Mouse (Mus musculus): ENCODE data around the gene Smok3c. TPM values are rescaled to one million over a fixed set of nuclear protein-coding genes. Genes with fewer than 3 reads are reported as not detected.
"Not testable (repeated sequence)": the region's sequence is repeated elsewhere in the genome, so short reads cannot be mapped to it uniquely, and the experiment has no call there.

Gene Smok3c
- total RNA-seq, 2 experiments from 2014 or later, result not detected

- DNase-seq (ENCODE audit: low spot score in 2 of 2), result no peak
Observed at GRCm38 (mm10) chr5:138094474-138094873, 41.5 kb downstream of the Smok3c start.

GRCm38 (mm10) chr5:138104976-138105375, 52.0 kb downstream of the Smok3c start:
- DNase-seq (ENCODE audit: low spot score in 2 of 2), result no peak

DNA sequence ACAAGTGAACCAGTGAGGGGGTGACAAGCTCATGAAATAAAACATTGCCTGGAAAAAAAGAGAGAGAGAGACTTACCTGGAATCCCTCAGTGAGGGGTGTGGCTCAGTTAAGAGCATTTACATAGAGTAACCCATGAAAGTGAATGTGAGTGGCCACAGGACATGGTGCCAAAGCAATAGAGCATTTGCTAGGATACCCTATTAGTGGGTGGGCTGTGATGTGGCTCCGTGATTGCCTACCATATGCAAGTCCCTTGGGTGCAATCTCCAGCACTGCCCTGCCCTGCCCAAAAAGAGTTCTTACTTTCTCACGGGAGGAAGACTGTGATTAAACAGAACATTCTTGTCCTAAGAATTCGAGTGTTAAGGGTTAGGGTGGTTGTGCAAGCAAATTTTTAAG, 54.1 kb downstream of the Smok3c start:
- no peak for DNase-seq (ENCODE audit: low spot score in 2 of 2)

DNA sequence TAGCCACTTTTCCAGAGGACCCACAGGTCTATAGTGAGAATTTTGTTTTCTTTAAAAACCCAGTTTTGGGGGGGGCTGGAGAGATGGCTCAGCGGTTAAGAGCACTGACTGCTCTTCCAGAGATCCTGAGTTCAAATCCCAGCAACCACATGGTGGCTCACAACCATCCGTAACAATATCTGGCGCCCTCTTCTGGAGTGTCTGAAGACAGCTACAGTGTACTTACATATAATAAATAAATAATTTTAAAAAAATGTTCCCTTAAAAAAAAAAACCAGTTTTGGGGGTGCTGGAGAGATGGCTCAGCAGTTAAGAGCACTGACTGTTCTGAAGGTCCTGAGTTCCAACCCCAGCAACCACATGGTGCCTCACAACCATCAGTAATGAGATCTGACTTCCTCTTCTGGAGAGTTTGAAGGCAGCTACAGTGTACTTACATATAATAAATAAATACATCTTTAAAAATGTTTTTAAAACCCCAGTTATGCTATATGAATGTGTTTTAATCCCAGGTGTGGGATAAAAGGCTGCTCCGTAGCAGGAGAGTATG, 56.9 kb downstream of the Smok3c start:
- not testable (repeated sequence) for DNase-seq (ENCODE audit: low spot score in 2 of 2)

Other genes with a start within 250 kb of the Smok3c start
- under 1 TPM; 0.51 to 0.91 TPM for gene Pilra, start 216.9 kb upstream of the Smok3c start, total RNA-seq (2021)
- gene Pilrb1, start 195.1 kb upstream of the Smok3c start, total RNA-seq (2021), result not detected
- gene Pilrb2, start 181.4 kb upstream of the Smok3c start, total RNA-seq (2021), result under 1 TPM in 1 of 2 experiments, not detected in 1; 0.19 TPM
- under 1 TPM in 1 of 2 experiments, not detected in 1; 0.19 TPM for gene Cyp3a13, start 131.6 kb upstream of the Smok3c start, total RNA-seq (2021)
- 10 to 100 TPM; 13.0 to 15.0 TPM for gene Gjc3, start 90.1 kb upstream of the Smok3c start, total RNA-seq (2021)
- gene Azgp1, start 71.7 kb upstream of the Smok3c start, total RNA-seq (2021), result not detected
- not detected for gene Smok3a, start 31.9 kb upstream of the Smok3c start, total RNA-seq (2021)
- gene Smok3b, start 31.8 kb upstream of the Smok3c start, total RNA-seq (2021), result not detected
- gene Zkscan1, start 31.9 kb downstream of the Smok3c start, total RNA-seq (2021), result 10 to 100 TPM; 40.5 to 42.3 TPM
- gene Zscan21, start 63.7 kb downstream of the Smok3c start, total RNA-seq (2021), result 10 to 100 TPM; 17.2 to 17.4 TPM
- gene Zfp113, start 102.5 kb downstream of the Smok3c start, total RNA-seq (2021), result 10 to 100 TPM; 11.2 to 12.6 TPM
- 100 to 1,000 TPM; 142 to 146 TPM for gene Cops6, start 107.9 kb downstream of the Smok3c start, total RNA-seq (2021)
- gene Ap4m1, start 118.8 kb downstream of the Smok3c start, total RNA-seq (2021), result 10 to 100 TPM; 19.9 to 22.1 TPM
- 10 to 100 TPM; 14.0 to 15.7 TPM for gene Mcm7, start 119.2 kb downstream of the Smok3c start, total RNA-seq (2021)
- gene Taf6, start 134.3 kb downstream of the Smok3c start, total RNA-seq (2021), result 10 to 100 TPM; 42.4 to 43.2 TPM
- 10 to 100 TPM; 13.0 to 16.3 TPM for gene Cnpy4, start 134.3 kb downstream of the Smok3c start, total RNA-seq (2021)
- 1 to 10 TPM; 8.6 TPM for gene Mblac1, start 141.1 kb downstream of the Smok3c start, total RNA-seq (2021)
- gene Nxpe5, start 172.7 kb downstream of the Smok3c start, total RNA-seq (2021), result under 1 TPM; 0.23 to 0.26 TPM
- 10 to 100 TPM; 50.7 to 56.1 TPM for gene Lamtor4, start 202.3 kb downstream of the Smok3c start, total RNA-seq (2021)
- 10 to 100 TPM; 61.4 to 71.1 TPM for gene BC037034, start 210.8 kb downstream of the Smok3c start, total RNA-seq (2021)
- gene Gal3st4, start 219.6 kb downstream of the Smok3c start, total RNA-seq (2021), result 1 to 10 TPM; 2.5 to 3.5 TPM
- gene Gm43720, start 226.8 kb downstream of the Smok3c start, total RNA-seq (2021), result not detected
- gene Gpc2, start 226.8 kb downstream of the Smok3c start, total RNA-seq (2021), result 1 to 10 TPM in 1 of 2 experiments, under 1 TPM in 1; 0.95 to 1.2 TPM
- gene Stag3, start 227.0 kb downstream of the Smok3c start, total RNA-seq (2021), result 1 to 10 TPM in 1 of 2 experiments, under 1 TPM in 1; 0.37 to 1.3 TPM